Mouse (Mus musculus) thymus, postnatal 4 days (tissue): ENCODE results near the gene Btbd8.

Source experiments
- DNase-seq: peaks from one replicate; pipeline ENCODE4 v3.0.0; 2021

Gene Btbd8

DNA sequence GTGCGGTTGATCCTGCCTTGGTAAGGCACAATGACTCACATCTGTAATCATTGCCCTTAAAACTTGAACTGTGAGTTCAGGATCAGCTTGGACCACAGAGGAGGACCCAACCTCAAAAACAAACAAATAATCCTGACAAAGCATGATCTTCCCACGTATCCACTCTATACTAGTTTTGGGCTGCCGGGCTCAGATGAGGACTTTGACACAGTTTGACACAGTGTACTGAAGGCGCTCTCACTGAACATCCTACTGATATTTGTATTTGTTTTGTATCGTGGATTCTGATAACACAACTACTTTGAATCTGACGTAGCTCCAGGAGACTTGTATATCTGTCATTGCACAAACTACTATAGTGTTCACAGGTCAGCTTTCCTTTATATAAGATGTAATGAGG is 83.6 kb downstream of the Btbd8 start:
- no peak for DNase-seq

DNA sequence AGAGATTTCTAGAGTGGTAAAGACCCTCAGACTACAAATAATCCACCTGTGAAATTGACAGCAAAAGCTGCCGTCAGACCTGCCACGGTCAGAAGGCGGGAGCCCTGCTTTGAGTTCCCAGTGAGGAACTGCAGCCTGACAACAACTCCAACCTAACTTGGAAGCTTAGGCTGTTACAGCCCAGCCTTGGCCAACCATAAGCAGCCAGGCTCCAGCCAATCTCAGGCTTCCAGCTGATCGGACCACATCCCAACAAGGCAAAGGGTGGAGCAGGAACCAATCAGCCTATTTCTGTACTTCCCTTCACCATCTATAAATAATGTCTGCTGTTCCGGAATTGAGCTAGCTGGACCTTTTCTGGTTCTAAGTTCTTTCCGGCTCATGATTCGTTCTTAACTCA is 84.1 kb downstream of the Btbd8 start:
- no peak for DNase-seq

DNA sequence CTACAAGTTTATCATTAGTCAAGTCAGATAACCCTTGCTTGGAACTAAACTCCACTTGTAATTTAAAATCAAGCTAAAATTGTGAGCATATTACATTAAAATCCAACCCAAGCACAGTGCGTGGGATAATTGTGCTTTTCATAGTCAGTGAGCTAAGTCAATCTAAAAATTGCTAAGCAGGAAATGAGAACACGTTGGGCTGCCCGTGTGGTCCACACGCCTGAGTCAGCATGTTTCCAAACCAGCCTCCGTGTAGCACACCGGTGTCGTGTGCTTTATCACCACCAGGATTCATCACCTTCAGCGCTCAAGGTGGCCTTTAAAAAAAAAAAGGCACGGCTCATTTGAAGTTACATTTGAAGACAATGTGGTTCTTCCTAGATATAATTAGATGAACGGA is 86.5 kb downstream of the Btbd8 start:
- DNase-seq, result peak; percentile 23

DNA sequence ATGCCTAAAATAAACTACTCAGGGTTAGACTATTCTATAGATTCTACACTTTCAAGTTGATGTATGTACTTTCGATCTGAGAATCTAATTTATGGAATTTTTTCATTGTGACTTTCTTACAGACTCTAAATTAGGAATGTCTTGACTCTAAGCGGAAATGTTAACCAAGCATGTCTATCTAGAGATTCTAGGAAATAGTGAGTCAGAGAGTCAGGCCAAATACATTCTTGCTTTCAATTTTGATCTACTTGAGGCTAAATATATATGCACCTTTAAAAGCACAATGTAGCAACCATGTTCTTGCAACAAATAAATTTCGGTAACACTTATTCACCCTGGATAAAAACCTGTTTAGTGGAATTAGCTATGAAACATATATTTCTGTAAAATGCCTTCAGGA is 91.1 kb downstream of the Btbd8 start:
- DNase-seq, result no peak

DNA sequence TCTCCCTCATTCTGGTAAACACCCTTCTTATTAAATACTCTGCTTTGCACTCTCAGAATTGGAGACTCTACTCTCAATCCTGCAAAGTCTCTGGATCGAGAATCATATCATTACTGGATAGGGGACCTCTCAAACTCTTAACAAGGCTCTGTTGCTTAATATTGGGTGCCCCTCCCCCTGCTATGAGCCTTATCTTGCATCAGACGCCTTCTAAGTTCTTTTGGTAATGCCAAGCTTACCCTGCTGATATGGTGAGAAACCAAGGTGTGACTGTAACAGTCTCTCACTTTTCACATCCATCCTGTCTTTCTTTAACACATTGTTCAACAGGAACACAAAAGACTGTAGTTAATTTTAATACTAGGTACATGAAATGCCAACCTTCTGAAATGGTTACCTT is 95.8 kb downstream of the Btbd8 start:
- no peak for DNase-seq

DNA sequence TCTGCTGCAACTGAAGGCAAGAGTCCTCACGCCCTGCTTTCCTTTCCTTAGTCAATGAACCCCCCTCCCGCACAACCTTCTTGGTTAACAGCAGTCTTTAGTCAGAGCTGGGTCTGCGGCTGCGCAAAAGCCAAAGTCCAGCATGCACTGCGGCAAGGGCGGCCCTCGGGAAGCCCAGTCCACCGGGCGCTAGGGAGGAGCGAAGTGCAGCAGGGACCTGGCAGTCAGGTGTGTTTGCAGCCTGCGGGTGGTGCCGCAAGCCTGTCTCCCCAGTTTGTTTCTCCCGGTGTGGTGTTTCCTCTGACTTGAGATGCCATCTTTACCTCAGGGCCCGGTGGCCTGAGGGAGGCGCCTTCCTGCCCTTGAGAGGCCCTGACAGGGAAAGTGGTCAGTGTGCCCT is 96.8 kb downstream of the Btbd8 start, which contains the start of gene 1700028K03Rik:
Gene 1700028K03Rik, plus strand, starts transcription at position 129 of the 400 bp plus-strand sequence.
- no peak for DNase-seq

DNA sequence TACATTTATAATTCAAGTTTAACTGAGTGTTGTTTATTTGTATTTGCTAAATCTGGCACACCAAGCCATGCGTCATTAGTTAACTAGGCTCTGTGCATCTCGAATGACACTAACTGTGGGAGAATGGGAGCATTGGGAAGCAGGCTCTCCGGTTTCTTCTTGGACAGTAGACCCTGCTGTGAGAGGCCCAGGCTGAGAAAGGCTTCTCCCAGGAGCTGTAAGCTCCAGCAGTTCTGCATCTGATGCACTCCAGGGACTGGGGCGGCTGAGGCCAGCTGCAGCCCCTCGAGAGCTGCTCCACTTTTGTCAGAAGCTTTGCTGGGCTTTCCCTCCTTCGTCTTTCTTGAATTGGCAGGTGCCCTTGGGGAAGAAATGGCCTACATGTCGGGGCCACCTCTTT is 103.9 kb downstream of the Btbd8 start:
- no peak for DNase-seq

DNA sequence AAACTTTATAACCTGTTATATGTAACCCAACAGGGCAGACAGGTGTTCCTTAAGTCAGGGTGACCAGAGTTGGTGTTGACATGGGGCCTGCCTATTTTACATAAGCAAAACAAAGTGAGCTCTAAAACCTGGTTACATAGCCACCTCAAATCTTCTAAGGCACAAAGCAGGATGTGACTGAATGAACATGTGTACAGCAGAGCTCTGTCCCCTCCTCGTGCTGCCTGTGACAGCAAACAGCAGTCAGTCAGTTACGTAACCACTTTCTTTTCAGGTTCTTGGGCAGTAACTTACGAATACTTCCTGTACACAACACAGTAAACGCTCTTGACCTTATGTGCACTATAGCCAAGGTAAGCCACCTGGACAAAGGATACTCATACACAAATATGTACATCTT is 108.1 kb downstream of the Btbd8 start:
- DNase-seq, result peak; percentile 11

DNA sequence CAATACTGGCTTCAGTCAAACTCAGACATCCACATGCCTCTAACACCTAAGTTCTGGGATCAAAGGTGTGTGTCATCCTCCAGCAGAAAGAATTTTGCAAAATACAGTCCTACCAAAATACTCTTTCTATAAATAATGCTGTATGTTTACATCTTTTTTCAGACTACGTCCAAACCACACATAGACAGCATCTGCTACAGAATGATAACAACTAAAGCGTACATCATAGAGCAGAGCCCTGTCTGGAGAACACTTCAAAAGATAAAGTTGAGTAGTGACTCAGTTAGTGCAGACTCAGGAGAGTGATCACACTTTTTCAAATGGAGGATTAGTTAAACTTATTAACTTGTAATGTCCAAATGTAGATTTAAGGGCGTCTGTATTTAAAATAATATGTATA is 110.2 kb downstream of the Btbd8 start:
- no peak for DNase-seq

DNA sequence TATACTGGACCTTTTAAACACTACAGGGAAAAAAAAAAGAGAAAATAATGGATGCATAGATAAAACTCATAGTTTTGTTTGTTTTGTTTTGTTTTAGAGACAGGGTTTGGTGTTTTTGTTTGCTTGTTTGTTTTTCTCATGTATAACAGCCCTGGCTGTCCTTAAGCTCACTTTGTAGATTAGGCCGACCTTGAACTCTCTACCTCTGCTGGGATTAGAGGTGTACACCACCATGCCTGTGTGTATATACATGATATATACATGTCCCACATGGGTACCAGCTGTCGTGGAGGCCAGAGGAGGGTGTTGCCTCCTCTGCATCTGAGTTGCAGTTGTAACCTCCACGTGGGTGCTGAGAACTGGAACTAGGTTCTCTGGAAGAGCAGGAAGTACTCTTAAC is 110.6 kb downstream of the Btbd8 start:
- DNase-seq, result no peak

DNA sequence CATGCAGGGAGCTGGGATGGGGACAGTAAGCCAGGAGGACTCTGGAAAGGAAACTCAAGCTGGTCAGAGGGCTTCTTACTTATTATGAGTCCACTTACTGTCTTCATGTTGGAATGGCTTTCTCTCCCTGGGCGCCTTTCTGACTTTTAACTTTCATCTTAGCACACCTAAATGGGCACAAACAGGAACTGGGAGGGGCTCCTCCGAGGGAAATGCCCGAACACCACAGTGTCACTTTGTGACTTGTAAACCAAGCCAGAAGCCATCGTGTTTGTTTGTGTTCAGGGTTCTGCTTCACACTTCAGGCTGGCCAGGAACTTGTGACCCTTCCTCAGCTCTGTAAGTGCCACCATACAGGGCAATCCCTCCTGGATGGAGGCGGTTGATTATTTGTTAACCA is 116.5 kb downstream of the Btbd8 start:
- DNase-seq, result no peak

DNA sequence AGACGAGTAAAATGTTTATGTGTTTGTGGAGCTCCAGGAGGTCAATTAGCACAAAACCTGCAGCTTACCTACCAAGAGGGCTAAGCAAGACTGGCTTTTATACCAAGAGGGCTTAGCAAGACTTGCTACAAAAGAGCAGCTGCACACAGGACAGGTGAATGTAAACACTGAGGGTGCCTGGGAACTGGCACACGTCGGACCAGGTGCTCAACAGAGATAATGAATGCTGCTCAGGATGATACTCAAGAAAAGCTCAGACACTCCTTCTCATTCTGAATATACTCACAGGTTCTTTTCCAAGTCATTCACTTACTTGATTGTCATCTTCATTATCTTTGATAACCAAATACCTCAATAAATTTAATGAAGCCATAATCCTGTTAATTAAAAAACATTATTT is 119.2 kb downstream of the Btbd8 start:
- DNase-seq, result no peak
